Mouse (Mus musculus): Measurements from ENCODE around the gene Wdr83. TPM values are rescaled to one million over a fixed set of nuclear protein-coding genes. Genes with fewer than 3 reads are reported as not detected.

The Wdr83 gene
- polyA plus RNA-seq, 1 experiment from 2014 or later: 46.4 TPM

GRCm38 (mm10) chr8:85074167-85074566 is 6.9 kb downstream of the Wdr83 start:
- Histone ChIP-seq H3K4me2 (no peak overlapping the region), H3K4me3 (ENCODE audit: low read depth, low read length) (peak overlapping the region; percentile 4; the same call in 1 of the 2 replicates), H3K9ac (ENCODE audit: low read depth, low read length) (no peak overlapping the region), H3K27ac (ENCODE audit: low read depth, low read length) (no peak overlapping the region), H3K9me3 (ENCODE audit: control insufficient read depth, low read length) (no peaks in the 10 kb centered on the region), H3K27me3 (replicated peaks; ENCODE audit: control insufficient read depth, insufficient read depth, low read length) (no peaks in the 10 kb centered on the region), H3K4me1 (replicated peaks; ENCODE audit: control insufficient read depth, insufficient read depth, low read length) (peaks cover 29% of the 10 kb centered on the region), H3K36me3 (ENCODE audit: control insufficient read depth, insufficient read depth, low read length) (peaks cover 32% of the 10 kb centered on the region)
- ATAC-seq (replicated peaks; ENCODE audit: low FRiP score) (no peak), DNase-seq (ENCODE audit: low spot score) (no peak)
- 84% methylated on average over 10 of the region's 10 CpGs for WGBS

- Histone ChIP-seq H3K27ac (ENCODE audit: low read depth, low read length) (no peak overlapping the region), H3K4me2 (peak overlapping the region; percentile 94), H3K4me1 (replicated peaks; ENCODE audit: control insufficient read depth, insufficient read depth, low read length) (peaks cover 29% of the 10 kb centered on the region), H3K36me3 (ENCODE audit: control insufficient read depth, insufficient read depth, low read length) (peaks cover 29% of the 10 kb centered on the region), H3K9me3 (ENCODE audit: control insufficient read depth, low read length) (no peaks in the 10 kb centered on the region), H3K9ac (ENCODE audit: low read depth, low read length) (no peak overlapping the region), H3K27me3 (replicated peaks; ENCODE audit: control insufficient read depth, insufficient read depth, low read length) (no peaks in the 10 kb centered on the region), H3K4me3 (ENCODE audit: low read depth, low read length) (peak overlapping the region; percentile 70)
- WGBS: 92% methylated on average over 15 of the region's 15 CpGs
- ATAC-seq (replicated peaks; ENCODE audit: low FRiP score) (no peak), DNase-seq (ENCODE audit: low spot score) (no peak)
Measured at GRCm38 (mm10) chr8:85073041-85073612, 8.0 kb downstream of the Wdr83 start.

DNA sequence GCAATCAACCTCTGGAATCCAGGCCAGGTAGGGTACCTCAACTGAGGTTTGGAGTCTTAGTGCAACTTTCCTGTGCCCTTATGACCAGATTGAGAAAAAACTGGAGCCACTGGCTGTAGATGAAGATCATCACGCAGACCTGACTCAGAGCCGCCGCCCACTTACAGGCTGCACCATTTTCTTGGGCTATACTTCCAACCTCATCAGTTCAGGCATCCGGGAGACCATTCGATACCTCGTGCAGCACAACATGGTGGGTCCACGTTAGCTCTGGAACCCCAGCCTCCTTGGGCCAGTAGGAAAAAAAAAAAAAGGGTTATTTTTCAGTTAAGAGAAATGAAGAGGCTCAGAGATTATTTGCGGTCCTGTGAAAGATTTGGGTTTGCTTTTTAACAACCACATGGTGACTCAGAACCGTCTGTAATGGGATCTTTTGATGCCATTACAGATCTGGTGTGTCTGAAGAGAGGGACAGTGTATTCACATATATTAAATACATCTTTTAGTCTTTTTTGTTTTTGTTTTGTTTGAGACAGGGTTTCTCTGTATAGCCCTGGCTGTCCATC is 8.7 kb downstream of the Wdr83 start:
- no peaks in the 10 kb centered on the region for H3K27me3 ChIP-seq (replicated peaks; ENCODE audit: control insufficient read depth, insufficient read depth, low read length)
- peak overlapping the region; percentile 94 for H3K4me2 ChIP-seq
- peak overlapping the region; percentile 70 for H3K4me3 ChIP-seq (ENCODE audit: low read depth, low read length)
- H3K36me3 ChIP-seq (ENCODE audit: control insufficient read depth, insufficient read depth, low read length): peaks cover 30% of the 10 kb centered on the region
- 26% methylated on average over 9 of the region's 9 CpGs for WGBS
- peak overlapping the region; percentile 90; the same call in 1 of the 2 replicates for H3K27ac ChIP-seq (ENCODE audit: low read depth, low read length)
- 0 out of 2 replicates have a peak, but pooled peaks have one; percentile 0 for ATAC-seq (replicated peaks; ENCODE audit: low FRiP score)
- H3K4me1 ChIP-seq (replicated peaks; ENCODE audit: control insufficient read depth, insufficient read depth, low read length): peaks cover 29% of the 10 kb centered on the region
- H3K9me3 ChIP-seq (ENCODE audit: control insufficient read depth, low read length): no peaks in the 10 kb centered on the region
- peak overlapping the region; percentile 82 for H3K9ac ChIP-seq (ENCODE audit: low read depth, low read length)
- DNase-seq (ENCODE audit: low spot score): no peak

GRCm38 (mm10) chr8:85071514-85072281 is 9.4 kb downstream of the Wdr83 start, which contains the start of gene Dhps:
TSS of gene Dhps (plus strand) at chr8:85071757.
- Histone ChIP-seq H3K4me2 (peak within 1 kb of the TSS; percentile 94), H3K36me3 (ENCODE audit: control insufficient read depth, insufficient read depth, low read length) (peaks cover 32% of the 10 kb centered on the region), H3K27me3 (replicated peaks; ENCODE audit: control insufficient read depth, insufficient read depth, low read length) (no peaks in the 10 kb centered on the region), H3K9me3 (ENCODE audit: control insufficient read depth, low read length) (no peaks in the 10 kb centered on the region), H3K4me1 (replicated peaks; ENCODE audit: control insufficient read depth, insufficient read depth, low read length) (peaks cover 28% of the 10 kb centered on the region), H3K9ac (ENCODE audit: low read depth, low read length) (peak within 1 kb of the TSS; percentile 82), H3K27ac (ENCODE audit: low read depth, low read length) (peak within 1 kb of the TSS; percentile 90), H3K4me3 (ENCODE audit: low read depth, low read length) (peak within 1 kb of the TSS; percentile 70)
- WGBS: under 1% methylated on average over 68 of the region's 68 CpGs
- ATAC-seq (replicated peaks; ENCODE audit: low FRiP score): peak; percentile 85
- DNase-seq (ENCODE audit: low spot score): peak; percentile 84

DNA sequence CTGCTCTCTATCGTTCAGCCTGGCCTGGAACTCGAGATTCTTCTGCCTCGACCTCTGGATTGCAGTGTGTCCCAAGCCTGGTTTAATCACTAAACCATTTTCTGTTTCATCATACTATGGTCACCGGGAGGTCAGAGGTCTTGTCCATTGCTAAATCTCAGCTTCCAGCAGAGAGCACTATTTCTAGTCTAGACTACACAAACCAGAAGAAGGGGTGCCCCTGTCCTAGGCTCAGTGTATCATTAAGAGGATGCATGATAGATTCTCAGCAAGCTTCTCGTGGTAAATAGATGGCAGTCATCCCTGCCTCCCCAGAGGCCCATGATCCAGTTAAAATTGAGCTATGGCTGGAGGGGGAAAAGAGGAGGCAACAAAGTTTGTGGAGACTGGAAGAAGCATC is 10.1 kb downstream of the Wdr83 start:
- peak overlapping the region; percentile 70 for H3K4me3 ChIP-seq (ENCODE audit: low read depth, low read length)
- no peaks in the 10 kb centered on the region for H3K9me3 ChIP-seq (ENCODE audit: control insufficient read depth, low read length)
- 71% methylated on average over 5 of the region's 5 CpGs for WGBS
- H3K27ac ChIP-seq (ENCODE audit: low read depth, low read length): peak overlapping the region; percentile 90
- peaks cover 22% of the 10 kb centered on the region for H3K4me1 ChIP-seq (replicated peaks; ENCODE audit: control insufficient read depth, insufficient read depth, low read length)
- peak overlapping the region; percentile 82 for H3K9ac ChIP-seq (ENCODE audit: low read depth, low read length)
- H3K36me3 ChIP-seq (ENCODE audit: control insufficient read depth, insufficient read depth, low read length): peaks cover 28% of the 10 kb centered on the region
- H3K27me3 ChIP-seq (replicated peaks; ENCODE audit: control insufficient read depth, insufficient read depth, low read length): no peaks in the 10 kb centered on the region
- DNase-seq (ENCODE audit: low spot score): no peak
- 0 out of 2 replicates have a peak, but pooled peaks have one; percentile 11 for ATAC-seq (replicated peaks; ENCODE audit: low FRiP score)
- peak overlapping the region; percentile 94 for H3K4me2 ChIP-seq

- ATAC-seq (replicated peaks; ENCODE audit: low FRiP score): no peak
Measured at GRCm38 (mm10) chr8:85067982-85068381, 13.1 kb downstream of the Wdr83 start, which contains the start of gene Gm5741. TSS of gene Gm5741 (minus strand) at chr8:85067982.

GRCm38 (mm10) chr8:85067155-85067554 is 14.0 kb downstream of the Wdr83 start:
- Histone ChIP-seq H3K9ac (ENCODE audit: low read depth, low read length) (no peak overlapping the region), H3K27ac (ENCODE audit: low read depth, low read length) (no peak overlapping the region), H3K27me3 (replicated peaks; ENCODE audit: control insufficient read depth, insufficient read depth, low read length) (no peaks in the 10 kb centered on the region), H3K4me2 (no peak overlapping the region), H3K9me3 (ENCODE audit: control insufficient read depth, low read length) (no peaks in the 10 kb centered on the region), H3K4me3 (ENCODE audit: low read depth, low read length) (no peak overlapping the region), H3K4me1 (replicated peaks; ENCODE audit: control insufficient read depth, insufficient read depth, low read length) (peaks cover 2% of the 10 kb centered on the region), H3K36me3 (ENCODE audit: control insufficient read depth, insufficient read depth, low read length) (peaks cover 5% of the 10 kb centered on the region; the same call in 1 of the 2 replicates)
- DNase-seq (ENCODE audit: low spot score) (no peak), ATAC-seq (replicated peaks; ENCODE audit: low FRiP score) (no peak)
- 95% methylated on average over 2 of the region's 2 CpGs for WGBS

More at GRCm38 (mm10) chr8:85067982-85068381, 13.1 kb downstream of the Wdr83 start, which contains the start of gene Gm5741:
- H3K27me3 ChIP-seq (replicated peaks; ENCODE audit: control insufficient read depth, insufficient read depth, low read length): no peaks in the 10 kb centered on the region
- H3K27ac ChIP-seq (ENCODE audit: low read depth, low read length): no peak within 1 kb of the TSS
- H3K4me3 ChIP-seq (ENCODE audit: low read depth, low read length): no peak within 1 kb of the TSS
- DNase-seq (ENCODE audit: low spot score): no peak
- H3K9me3 ChIP-seq (ENCODE audit: control insufficient read depth, low read length): no peaks in the 10 kb centered on the region
- H3K36me3 ChIP-seq (ENCODE audit: control insufficient read depth, insufficient read depth, low read length): peaks cover 5% of the 10 kb centered on the region; the same call in 1 of the 2 replicates
- H3K4me2 ChIP-seq: no peak within 1 kb of the TSS
- H3K4me1 ChIP-seq (replicated peaks; ENCODE audit: control insufficient read depth, insufficient read depth, low read length): peaks cover 9% of the 10 kb centered on the region
- no peak within 1 kb of the TSS for H3K9ac ChIP-seq (ENCODE audit: low read depth, low read length)

GRCm38 (mm10) chr8:85065213-85065612 is 15.9 kb downstream of the Wdr83 start:
- ATAC-seq (replicated peaks; ENCODE audit: low FRiP score) (no peak), DNase-seq (ENCODE audit: low spot score) (no peak)
- H3K36me3 ChIP-seq (ENCODE audit: control insufficient read depth, insufficient read depth, low read length): peaks cover 5% of the 10 kb centered on the region; the same call in 1 of the 2 replicates
- no peaks in the 10 kb centered on the region for H3K9me3 ChIP-seq (ENCODE audit: control insufficient read depth, low read length)
- WGBS: 44% methylated on average over 2 of the region's 2 CpGs
- H3K27me3 ChIP-seq (replicated peaks; ENCODE audit: control insufficient read depth, insufficient read depth, low read length): no peaks in the 10 kb centered on the region
- H3K27ac ChIP-seq (ENCODE audit: low read depth, low read length): peak overlapping the region; percentile 21; the same call in 1 of the 2 replicates
- H3K4me2 ChIP-seq: no peak overlapping the region
- H3K4me3 ChIP-seq (ENCODE audit: low read depth, low read length): no peak overlapping the region
- peaks cover 11% of the 10 kb centered on the region for H3K4me1 ChIP-seq (replicated peaks; ENCODE audit: control insufficient read depth, insufficient read depth, low read length)
- H3K9ac ChIP-seq (ENCODE audit: low read depth, low read length): no peak overlapping the region; the same call in 1 of the 2 replicates
